Mouse (Mus musculus) liver, postnatal 0 days (tissue): Measurements from ENCODE around the gene Metap2.

Experiments used
- CTCF ChIP-seq: sonication (generic); IDR thresholded peaks from 2 replicates; pipeline ENCODE4 v1.5.1; 2016; ENCODE audit warnings: antibody characterized with exemption, low read depth
- EP300 ChIP-seq: IDR thresholded peaks from 2 replicates; pipeline ENCODE4 v1.6.1; 2016; ENCODE audit warnings: antibody characterized with exemption, low read depth, mild to moderate bottlenecking

DNA sequence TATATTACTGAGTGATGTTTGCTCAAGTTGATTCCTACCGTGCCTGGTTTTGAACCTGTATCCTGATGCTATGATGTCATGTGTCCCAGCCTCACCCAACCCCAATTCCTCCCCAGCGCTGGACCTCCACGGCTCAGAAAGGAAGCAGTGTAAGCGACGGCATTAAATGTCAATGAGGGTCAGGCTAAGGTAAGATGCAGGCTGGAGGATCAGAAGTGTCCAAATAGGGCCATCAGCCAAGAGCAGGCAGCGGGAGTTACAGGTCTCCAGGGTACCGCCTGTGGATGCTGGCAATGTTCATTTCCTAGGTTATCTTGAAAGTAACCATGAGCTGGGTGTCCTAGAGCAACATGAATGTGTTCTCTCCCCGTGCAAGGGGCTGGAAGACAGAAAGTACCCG is 34.5 kb upstream of the Metap2 start:
- no peak for TF ChIP-seq CTCF
- no peak for TF ChIP-seq EP300
